Mouse (Mus musculus): ENCODE measurements around the gene Eid3. TPM values are rescaled to one million over a fixed set of nuclear protein-coding genes. Genes with fewer than 3 reads are reported as not detected.

Gene Eid3
- total and polyA plus RNA-seq, 3 experiments = 0.07 to 3.0 (median 0.97) TPM

GRCm38 (mm10) chr10:82860929-82861315, 5.5 kb upstream of the Eid3 start:
- DNase-seq = no peak

- DNase-seq = peak; percentile 78
Observed at GRCm38 (mm10) chr10:82863106-82863680, 3.2 kb upstream of the Eid3 start.

GRCm38 (mm10) chr10:82863827-82864226, 2.6 kb upstream of the Eid3 start:
- no peak for DNase-seq

GRCm38 (mm10) chr10:82866832-82867231, 406 bp downstream of the Eid3 start:
- DNase-seq = no peak

- DNase-seq = peak; percentile 81
Observed at GRCm38 (mm10) chr10:82868418-82869086, 2.1 kb downstream of the Eid3 start.

GRCm38 (mm10) chr10:82875446-82875845, 9.0 kb downstream of the Eid3 start:
- no peak for DNase-seq

- DNase-seq = no peak
Observed at GRCm38 (mm10) chr10:82876076-82876796, 9.8 kb downstream of the Eid3 start.

- no peak for DNase-seq
Observed at GRCm38 (mm10) chr10:82887354-82887753, 20.9 kb downstream of the Eid3 start.

GRCm38 (mm10) chr10:82888576-82888975, 22.1 kb downstream of the Eid3 start:
- DNase-seq = no peak

- peak; percentile 90 for DNase-seq
Observed at GRCm38 (mm10) chr10:82889447-82889973, 23.1 kb downstream of the Eid3 start.

- no peak for DNase-seq
Observed at GRCm38 (mm10) chr10:82890936-82891335, 24.5 kb downstream of the Eid3 start.

GRCm38 (mm10) chr10:82891427-82891826, 25.0 kb downstream of the Eid3 start:
- DNase-seq = no peak

- DNase-seq = no peak
Observed at GRCm38 (mm10) chr10:82892442-82893055, 26.1 kb downstream of the Eid3 start.

- no peak for DNase-seq
Observed at GRCm38 (mm10) chr10:82893872-82894650, 27.6 kb downstream of the Eid3 start.

- no peak for DNase-seq
Observed at GRCm38 (mm10) chr10:82897936-82898335, 31.5 kb downstream of the Eid3 start.

GRCm38 (mm10) chr10:82898893-82899292, 32.5 kb downstream of the Eid3 start:
- DNase-seq = no peak

GRCm38 (mm10) chr10:82899810-82900421, 33.5 kb downstream of the Eid3 start:
- DNase-seq = no peak

- no peak for DNase-seq
Observed at GRCm38 (mm10) chr10:82900546-82900945, 34.1 kb downstream of the Eid3 start.

- peak; percentile 88 for DNase-seq
Observed at GRCm38 (mm10) chr10:82901436-82901835, 35.0 kb downstream of the Eid3 start.

- no peak for DNase-seq
Observed at GRCm38 (mm10) chr10:82908526-82908925, 42.1 kb downstream of the Eid3 start.

GRCm38 (mm10) chr10:82909382-82909781, 43.0 kb downstream of the Eid3 start:
- DNase-seq = peak; percentile 48
